Comparison of ENCODE assay signal across 10 mouse cellular contexts in genomic region chr11:70506385-70506784, GRCm38 (mm10). TPM values are rescaled to one million over a fixed set of nuclear protein-coding genes. Genes with fewer than 3 reads are reported as not detected.
DNase-seq lines count a peak whose midpoint lies in the region; ATAC-seq lines count a peak whose summit lies in the region.
"Had no signal": no experiment of that assay in that cellular context is flagged by ENCODE, and none has a peak within 500 bp of the region (broad histone marks: within the 10 kb centered on the region; RNA-seq: fewer than 3 reads in every experiment).

No protein-coding gene starts in this region.

- intact Hi-C loops in heart, postnatal 36 days (cut with DNase I) = loop anchor here (1.0 kb wide), 3 partner anchors 54 to 92 kb away; no protein-coding TSS in a partner anchor

- no peak overlapping the region for H3K9ac ChIP-seq in kidney, embryonic 15.5 days
- H3K9ac ChIP-seq in limb, embryonic 11.5 days (ENCODE audit: low read length) = no peak overlapping the region
- H3K9ac ChIP-seq: embryonic facial prominence, embryonic 13.5 days; neural tube, embryonic 12.5 days had no signal

- WGBS in kidney, embryonic 15.5 days = 26% methylated on average over 4 of the region's 4 CpGs
- WGBS in limb, embryonic 11.5 days = 27% methylated on average over 4 of the region's 4 CpGs

- no peaks in the 10 kb centered on the region for H3K36me3 ChIP-seq in kidney, embryonic 15.5 days
- no peaks in the 10 kb centered on the region for H3K36me3 ChIP-seq in limb, embryonic 11.5 days (ENCODE audit: control insufficient read depth, insufficient read depth, low read length)
- H3K36me3 ChIP-seq: embryonic facial prominence, embryonic 13.5 days; neural tube, embryonic 12.5 days had no signal

- ATAC-seq in kidney, embryonic 15.5 days (replicated peaks; ENCODE audit: low FRiP score) = no peak
- ATAC-seq in limb, embryonic 11.5 days (ENCODE audit: insufficient number of reproducible peaks, low FRiP score, low TSS enrichment, low read depth) = no peak

- H3K4me1 ChIP-seq in kidney, embryonic 15.5 days = peaks cover 16% of the 10 kb centered on the region
- H3K4me1 ChIP-seq in limb, embryonic 11.5 days (ENCODE audit: control insufficient read depth, insufficient read depth, low read length) = peaks cover 6% of the 10 kb centered on the region

- no peak overlapping the region for H3K27ac ChIP-seq in kidney, embryonic 15.5 days
- H3K27ac ChIP-seq in limb, embryonic 11.5 days (replicated peaks; ENCODE audit: low read depth, low read length) = no peak overlapping the region
- H3K27ac ChIP-seq: embryonic facial prominence, embryonic 13.5 days; neural tube, embryonic 12.5 days had no signal

- H3K27me3 ChIP-seq in kidney, embryonic 15.5 days = peaks cover 27% of the 10 kb centered on the region
- no peaks in the 10 kb centered on the region for H3K27me3 ChIP-seq in limb, embryonic 11.5 days (ENCODE audit: control insufficient read depth, insufficient read depth, low read length)
- H3K27me3 ChIP-seq: embryonic facial prominence, embryonic 13.5 days; neural tube, embryonic 12.5 days had no signal

- DNase-seq in kidney, adult 18-20 months = peak; percentile 80
- peak; percentile 45 for DNase-seq in Muller cell, postnatal 12 days (ENCODE audit: inconsistent ontology term)
- peak; percentile 82 for DNase-seq in embryo, embryonic 10.5 days (ENCODE audit: low spot score)
- peak; percentile 79 to 85 for DNase-seq in heart, postnatal 36 days
- peak; percentile 76 for DNase-seq in limb, embryonic 11.5 days (ENCODE audit: low spot score)
- peak; percentile 44 to 66 for DNase-seq in natural killer cell, adult 2 months (ENCODE audit: low spot score in 2 of 2)
- peak; percentile 79 to 85 for DNase-seq in thymus, postnatal 10 days (ENCODE audit: low spot score in 2 of 2)

- H3K4me2 ChIP-seq in kidney, embryonic 15.5 days = no peak overlapping the region
- no peak overlapping the region for H3K4me2 ChIP-seq in limb, embryonic 11.5 days (ENCODE audit: low read depth, severe bottlenecking)
- H3K4me2 ChIP-seq: embryonic facial prominence, embryonic 13.5 days; neural tube, embryonic 12.5 days had no signal

- H3K4me3 ChIP-seq in kidney, embryonic 15.5 days (replicated peaks) = no peak overlapping the region
- no peak overlapping the region for H3K4me3 ChIP-seq in limb, embryonic 11.5 days (ENCODE audit: low read depth, low read length)
- H3K4me3 ChIP-seq: embryonic facial prominence, embryonic 13.5 days; neural tube, embryonic 12.5 days had no signal

- H3K9me3 ChIP-seq in kidney, embryonic 15.5 days (replicated peaks) = no peaks in the 10 kb centered on the region
- H3K9me3 ChIP-seq in limb, embryonic 11.5 days (ENCODE audit: control insufficient read depth, low read length) = no peaks in the 10 kb centered on the region
- H3K9me3 ChIP-seq: embryonic facial prominence, embryonic 13.5 days; neural tube, embryonic 12.5 days had no signal

RNA-seq across cellular contexts. Expression of gene Tm4sf5, which starts 1.3 kb away (rescaled TPM):
- polyA plus RNA-seq in kidney, embryonic 15.5 days (2015; fragmentation: Nextera tagmentation; extraction: Ambion mirVana) = 0.82 and 0.88 TPM in 2 replicates
- total RNA-seq in heart, postnatal 36 days (2021) = 1 to 10 TPM in 1 of 2 experiments, under 1 TPM in 1; 0.70 to 1.3 TPM
- 0.49 and 0.64 TPM in 2 replicates for polyA plus RNA-seq in limb, embryonic 11.5 days (2014; fragmentation: Nextera tagmentation; extraction: Ambion mirVana)
- polyA plus RNA-seq: neural tube, embryonic 12.5 days had no signal

RNA-seq across cellular contexts. Expression of gene Vmo1, which starts 8.0 kb away (rescaled TPM):
- 0.35 and 0.40 TPM in 2 replicates for polyA plus RNA-seq in kidney, embryonic 15.5 days (2015; fragmentation: Nextera tagmentation; extraction: Ambion mirVana)
- total RNA-seq in heart, postnatal 36 days (2021) = not detected
- 0.55 TPM in 1 of 2 replicates, not detected in the other for polyA plus RNA-seq in limb, embryonic 11.5 days (2014; fragmentation: Nextera tagmentation; extraction: Ambion mirVana)
- polyA plus RNA-seq: embryonic facial prominence, embryonic 13.5 days; neural tube, embryonic 12.5 days had no signal

RNA-seq across cellular contexts. Expression of gene Gltpd2, which starts 12.6 kb away (rescaled TPM):
- polyA plus RNA-seq in kidney, embryonic 15.5 days (2015; fragmentation: Nextera tagmentation; extraction: Ambion mirVana) = 0.91 and 1.1 TPM in 2 replicates
- not detected for total RNA-seq in heart, postnatal 36 days (2021)
- polyA plus RNA-seq in limb, embryonic 11.5 days (2014; fragmentation: Nextera tagmentation; extraction: Ambion mirVana) = 0.39 and 0.50 TPM in 2 replicates
- polyA plus RNA-seq: embryonic facial prominence, embryonic 13.5 days had no signal

RNA-seq across cellular contexts. Expression of gene Psmb6, which starts 18.8 kb away (rescaled TPM):
- polyA plus RNA-seq in kidney, embryonic 15.5 days (2015; fragmentation: Nextera tagmentation; extraction: Ambion mirVana) = 755 and 782 TPM in 2 replicates
- total RNA-seq in heart, postnatal 36 days (2021) = 100 to 1,000 TPM; 230 to 233 TPM
- 964 and 999 TPM in 2 replicates for polyA plus RNA-seq in limb, embryonic 11.5 days (2014; fragmentation: Nextera tagmentation; extraction: Ambion mirVana)

RNA-seq across cellular contexts. Expression of gene Gm40193, which starts 26.4 kb away (rescaled TPM):
- not detected in 2 replicates for polyA plus RNA-seq in kidney, embryonic 15.5 days (2015; fragmentation: Nextera tagmentation; extraction: Ambion mirVana)
- not detected for total RNA-seq in heart, postnatal 36 days (2021)
- not detected in 2 replicates for polyA plus RNA-seq in limb, embryonic 11.5 days (2014; fragmentation: Nextera tagmentation; extraction: Ambion mirVana)
- polyA plus RNA-seq: embryonic facial prominence, embryonic 13.5 days; neural tube, embryonic 12.5 days had no signal
